18 mouse cellular contexts compared by ENCODE assay signal in genomic region chr4:109234185-109234584, GRCm38 (mm10). TPM values are rescaled to one million over a fixed set of nuclear protein-coding genes. Genes with fewer than 3 reads are reported as not detected.
DNase-seq lines count a peak whose midpoint lies in the region; ATAC-seq and TF ChIP-seq lines count a peak whose summit lies in the region.
"Had no signal": no experiment of that assay in that cellular context is flagged by ENCODE, and none has a peak within 500 bp of the region (broad histone marks: within the 10 kb centered on the region; RNA-seq: fewer than 3 reads in every experiment).

TSS of gene Calr4 (plus strand) at chr4:109234485.

- no peak for DNase-seq in hindbrain, embryonic 11.5 days (ENCODE audit: low spot score)
- DNase-seq in midbrain, postnatal 0 days (ENCODE audit: low spot score): no peak
- DNase-seq in urinary bladder, postnatal 4 days (ENCODE audit: low spot score in 2 of 2): no peak
- DNase-seq: adrenal gland, postnatal 10 days; cerebellum, adult 11 months; cerebellum, adult 8-10 months; cerebellum, postnatal 25 days; gastrocnemius, postnatal 10 days; heart, adult 2 months had no signal

- H3K4me1 ChIP-seq in hindbrain, embryonic 12.5 days: peaks cover 19% of the 10 kb centered on the region
- no peaks in the 10 kb centered on the region for H3K4me1 ChIP-seq in hindbrain, embryonic 11.5 days (replicated peaks; ENCODE audit: control insufficient read depth, insufficient read depth, low read length)
- H3K4me1 ChIP-seq in midbrain, embryonic 13.5 days (replicated peaks): peaks cover 17% of the 10 kb centered on the region
- H3K4me1 ChIP-seq in midbrain, postnatal 0 days (ENCODE audit: insufficient read depth, low read length): no peaks in the 10 kb centered on the region
- peaks cover 18% of the 10 kb centered on the region for H3K4me1 ChIP-seq in hindbrain, embryonic 15.5 days (replicated peaks)
- H3K4me1 ChIP-seq in neural tube, embryonic 15.5 days: peaks cover 31% of the 10 kb centered on the region
- H3K4me1 ChIP-seq: heart, embryonic 15.5 days had no signal

- no peak within 1 kb of the TSS for H3K4me2 ChIP-seq in hindbrain, embryonic 12.5 days (replicated peaks)
- H3K4me2 ChIP-seq in hindbrain, embryonic 11.5 days (replicated peaks; ENCODE audit: low read depth, low read length): no peak within 1 kb of the TSS
- H3K4me2 ChIP-seq in midbrain, embryonic 13.5 days (replicated peaks): no peak within 1 kb of the TSS
- no peak within 1 kb of the TSS for H3K4me2 ChIP-seq in midbrain, postnatal 0 days (ENCODE audit: low read depth, low read length, poor library complexity, severe bottlenecking)
- no peak within 1 kb of the TSS for H3K4me2 ChIP-seq in hindbrain, embryonic 15.5 days
- no peak within 1 kb of the TSS for H3K4me2 ChIP-seq in neural tube, embryonic 15.5 days
- H3K4me2 ChIP-seq: embryonic facial prominence, embryonic 12.5 days; forebrain, embryonic 15.5 days; heart, embryonic 11.5 days; heart, embryonic 15.5 days had no signal

- WGBS in hindbrain, embryonic 12.5 days: 86% methylated on average over 2 of the region's 2 CpGs
- WGBS in hindbrain, embryonic 11.5 days: 81% methylated on average over 2 of the region's 2 CpGs
- 80% methylated on average over 2 of the region's 2 CpGs for WGBS in midbrain, embryonic 13.5 days
- WGBS in midbrain, postnatal 0 days: 84% methylated on average over 2 of the region's 2 CpGs
- 88% methylated on average over 2 of the region's 2 CpGs for WGBS in hindbrain, embryonic 15.5 days
- 89% methylated on average over 2 of the region's 2 CpGs for WGBS in neural tube, embryonic 15.5 days

- no peaks in the 10 kb centered on the region for H3K9me3 ChIP-seq in hindbrain, embryonic 12.5 days (replicated peaks)
- no peaks in the 10 kb centered on the region for H3K9me3 ChIP-seq in hindbrain, embryonic 11.5 days (ENCODE audit: control insufficient read depth, low read length)
- H3K9me3 ChIP-seq in midbrain, embryonic 13.5 days: no peaks in the 10 kb centered on the region
- H3K9me3 ChIP-seq in midbrain, postnatal 0 days (ENCODE audit: low read length): no peaks in the 10 kb centered on the region
- no peaks in the 10 kb centered on the region for H3K9me3 ChIP-seq in hindbrain, embryonic 15.5 days
- no peaks in the 10 kb centered on the region for H3K9me3 ChIP-seq in neural tube, embryonic 15.5 days (replicated peaks)
- H3K9me3 ChIP-seq: embryonic facial prominence, embryonic 12.5 days; forebrain, embryonic 15.5 days; heart, embryonic 15.5 days had no signal

- no peaks in the 10 kb centered on the region for H3K36me3 ChIP-seq in hindbrain, embryonic 12.5 days
- H3K36me3 ChIP-seq in hindbrain, embryonic 11.5 days (ENCODE audit: control insufficient read depth, insufficient read depth, low read length): no peaks in the 10 kb centered on the region
- H3K36me3 ChIP-seq in midbrain, embryonic 13.5 days: no peaks in the 10 kb centered on the region
- H3K36me3 ChIP-seq in midbrain, postnatal 0 days (ENCODE audit: insufficient read depth, low read length): no peaks in the 10 kb centered on the region
- H3K36me3 ChIP-seq in hindbrain, embryonic 15.5 days: no peaks in the 10 kb centered on the region
- no peaks in the 10 kb centered on the region for H3K36me3 ChIP-seq in neural tube, embryonic 15.5 days
- H3K36me3 ChIP-seq: embryonic facial prominence, embryonic 12.5 days; forebrain, embryonic 15.5 days; heart, embryonic 15.5 days had no signal

- H3K9ac ChIP-seq in hindbrain, embryonic 12.5 days: no peak within 1 kb of the TSS
- H3K9ac ChIP-seq in hindbrain, embryonic 11.5 days (ENCODE audit: low read depth, low read length): no peak within 1 kb of the TSS
- H3K9ac ChIP-seq in midbrain, embryonic 13.5 days (replicated peaks): no peak within 1 kb of the TSS
- no peak within 1 kb of the TSS for H3K9ac ChIP-seq in midbrain, postnatal 0 days (replicated peaks; ENCODE audit: low read length, poor library complexity, severe bottlenecking)
- H3K9ac ChIP-seq in hindbrain, embryonic 15.5 days: no peak within 1 kb of the TSS
- H3K9ac ChIP-seq in neural tube, embryonic 15.5 days (replicated peaks): no peak within 1 kb of the TSS
- H3K9ac ChIP-seq: embryonic facial prominence, embryonic 12.5 days; forebrain, embryonic 15.5 days; heart, embryonic 15.5 days had no signal

- TF ChIP-seq CTCF in midbrain, postnatal 0 days (IDR thresholded peaks at IDR 0.05): no peak

- ATAC-seq in hindbrain, embryonic 12.5 days (ENCODE audit: low FRiP score): no peak
- no peak for ATAC-seq in hindbrain, embryonic 11.5 days (ENCODE audit: low FRiP score)
- ATAC-seq in midbrain, embryonic 13.5 days: no peak
- ATAC-seq in midbrain, postnatal 0 days (ENCODE audit: low FRiP score): no peak
- no peak for ATAC-seq in hindbrain, embryonic 15.5 days (ENCODE audit: low FRiP score, low read depth)
- ATAC-seq in neural tube, embryonic 15.5 days (ENCODE audit: low FRiP score): no peak
- ATAC-seq: forebrain, embryonic 15.5 days had no signal

- H3K4me3 ChIP-seq in hindbrain, embryonic 12.5 days: no peak within 1 kb of the TSS
- H3K4me3 ChIP-seq in hindbrain, embryonic 11.5 days (ENCODE audit: low read depth, low read length): no peak within 1 kb of the TSS
- no peak within 1 kb of the TSS for H3K4me3 ChIP-seq in midbrain, embryonic 13.5 days (replicated peaks)
- H3K4me3 ChIP-seq in midbrain, postnatal 0 days (ENCODE audit: low read depth, low read length): no peak within 1 kb of the TSS
- no peak within 1 kb of the TSS for H3K4me3 ChIP-seq in hindbrain, embryonic 15.5 days
- no peak within 1 kb of the TSS for H3K4me3 ChIP-seq in neural tube, embryonic 15.5 days (replicated peaks)
- H3K4me3 ChIP-seq: embryonic facial prominence, embryonic 12.5 days; forebrain, embryonic 15.5 days; heart, adult 2 months; heart, embryonic 15.5 days had no signal

- H3K27me3 ChIP-seq in hindbrain, embryonic 12.5 days: no peaks in the 10 kb centered on the region
- H3K27me3 ChIP-seq in hindbrain, embryonic 11.5 days (ENCODE audit: control insufficient read depth, insufficient read depth, low read length): no peaks in the 10 kb centered on the region
- no peaks in the 10 kb centered on the region for H3K27me3 ChIP-seq in midbrain, embryonic 13.5 days
- no peaks in the 10 kb centered on the region for H3K27me3 ChIP-seq in midbrain, postnatal 0 days (ENCODE audit: insufficient read depth, low read length)
- no peaks in the 10 kb centered on the region for H3K27me3 ChIP-seq in hindbrain, embryonic 15.5 days
- no peaks in the 10 kb centered on the region for H3K27me3 ChIP-seq in neural tube, embryonic 15.5 days (replicated peaks)
- H3K27me3 ChIP-seq: embryonic facial prominence, embryonic 12.5 days; forebrain, embryonic 15.5 days; heart, embryonic 15.5 days had no signal

- 0 out of 2 replicates have a peak within 1 kb of the TSS, but pooled peaks have one; percentile 40 for H3K27ac ChIP-seq in hindbrain, embryonic 12.5 days
- no peak within 1 kb of the TSS for H3K27ac ChIP-seq in hindbrain, embryonic 11.5 days (ENCODE audit: low read depth, low read length)
- peak within 1 kb of the TSS; percentile 14; the same call in 1 of the 2 replicates for H3K27ac ChIP-seq in midbrain, embryonic 13.5 days
- no peak within 1 kb of the TSS for H3K27ac ChIP-seq in midbrain, postnatal 0 days (ENCODE audit: low read depth, low read length)
- peak within 1 kb of the TSS; percentile 61 for H3K27ac ChIP-seq in hindbrain, embryonic 15.5 days (replicated peaks)
- peak within 1 kb of the TSS; percentile 65 for H3K27ac ChIP-seq in neural tube, embryonic 15.5 days (replicated peaks)
- H3K27ac ChIP-seq: embryonic facial prominence, embryonic 12.5 days; forebrain, embryonic 15.5 days; heart, adult 2 months; heart, embryonic 15.5 days had no signal

RNA-seq across cellular contexts. Expression of gene Calr4, which starts in this region (rescaled TPM):
- polyA plus RNA-seq in hindbrain, embryonic 12.5 days (2016; fragmentation: Nextera tagmentation; extraction: Ambion mirVana): 1.2 and 1.7 TPM in 2 replicates
- polyA plus RNA-seq in hindbrain, embryonic 11.5 days (2014; fragmentation: Nextera tagmentation; extraction: Ambion mirVana): 0.09 and 0.54 TPM in 2 replicates
- polyA plus RNA-seq in midbrain, embryonic 13.5 days (2015; fragmentation: Nextera tagmentation; extraction: Ambion mirVana): 0.61 and 0.69 TPM in 2 replicates
- total RNA-seq in midbrain, postnatal 0 days (2014; rRNA removed): 0.57 and 0.77 TPM in 2 replicates
- 0.41 and 0.80 TPM in 2 replicates for polyA plus RNA-seq in midbrain, postnatal 0 days (2015; fragmentation: Nextera tagmentation; extraction: Ambion mirVana)
- polyA plus RNA-seq in hindbrain, embryonic 15.5 days (2015; fragmentation: Nextera tagmentation; extraction: Ambion mirVana): 1.8 and 2.2 TPM in 2 replicates
- polyA plus RNA-seq in neural tube, embryonic 15.5 days (2015; fragmentation: Nextera tagmentation; extraction: Ambion mirVana): 1.3 and 1.7 TPM in 2 replicates
- total RNA-seq: gastrocnemius, postnatal 10 days; heart, adult 2 months; MEL had no signal
- polyA plus RNA-seq: heart, adult 2 months had no signal

Comparison
In these comparisons a context has a peak if more than half of its experiments do, and no peak if none do; other contexts are left out.
1. H3K27ac ChIP-seq: peak in hindbrain, embryonic 12.5 days (single experiment), midbrain, embryonic 13.5 days (single experiment), hindbrain, embryonic 15.5 days (single experiment) and neural tube, embryonic 15.5 days (single experiment); none in hindbrain, embryonic 11.5 days (single experiment) and midbrain, postnatal 0 days (single experiment).